Mouse (Mus musculus): ENCODE measurements around the gene Vegfc. TPM values are rescaled to one million over a fixed set of nuclear protein-coding genes. Genes with fewer than 3 reads are reported as not detected.

Vegfc gene
- polyA plus RNA-seq, 1 experiment from 2014 or later, result 3.4 TPM

GRCm38 (mm10) chr8:54089204-54089603, 11.8 kb downstream of the Vegfc start:
- Histone ChIP-seq H3K4me1 (replicated peaks) (no peaks in the 10 kb centered on the region), H3K27me3 (no peaks in the 10 kb centered on the region), H3K4me3 (no peak overlapping the region), H3K4me2 (no peak overlapping the region), H3K27ac (no peak overlapping the region), H3K9ac (no peak overlapping the region), H3K36me3 (no peaks in the 10 kb centered on the region), H3K9me3 (no peaks in the 10 kb centered on the region)
- 60% methylated on average over 4 of the region's 4 CpGs for WGBS
- ATAC-seq (ENCODE audit: low FRiP score), result no peak

GRCm38 (mm10) chr8:54089901-54090300, 12.5 kb downstream of the Vegfc start:
- ATAC-seq (ENCODE audit: low FRiP score), result no peak
- Histone ChIP-seq H3K4me3 (no peak overlapping the region), H3K27me3 (no peaks in the 10 kb centered on the region), H3K4me1 (replicated peaks) (no peaks in the 10 kb centered on the region), H3K9ac (no peak overlapping the region), H3K9me3 (no peaks in the 10 kb centered on the region), H3K27ac (no peak overlapping the region), H3K4me2 (no peak overlapping the region), H3K36me3 (no peaks in the 10 kb centered on the region)
- WGBS, result 93% methylated on average over 2 of the region's 2 CpGs

DNA sequence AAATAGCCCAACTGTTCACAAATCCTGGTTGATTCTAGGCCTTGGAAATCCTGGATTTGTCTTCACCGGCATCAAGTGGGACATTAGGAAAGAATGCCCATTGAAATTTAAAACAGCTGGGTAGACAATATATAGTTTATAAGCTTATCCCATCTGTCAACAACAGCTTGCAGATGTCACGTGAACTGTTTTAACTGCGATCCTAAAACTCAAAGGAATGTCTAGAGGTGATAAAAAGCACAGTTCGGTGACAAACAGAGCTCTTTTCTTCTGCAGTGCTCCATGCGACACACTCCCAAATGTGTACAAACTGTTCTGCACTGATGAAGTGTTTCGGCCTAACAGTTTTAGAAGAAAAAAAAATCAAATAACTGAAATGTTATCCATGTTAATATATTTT, 22.7 kb downstream of the Vegfc start:
- 45% methylated on average over 6 of the region's 6 CpGs for WGBS

DNA sequence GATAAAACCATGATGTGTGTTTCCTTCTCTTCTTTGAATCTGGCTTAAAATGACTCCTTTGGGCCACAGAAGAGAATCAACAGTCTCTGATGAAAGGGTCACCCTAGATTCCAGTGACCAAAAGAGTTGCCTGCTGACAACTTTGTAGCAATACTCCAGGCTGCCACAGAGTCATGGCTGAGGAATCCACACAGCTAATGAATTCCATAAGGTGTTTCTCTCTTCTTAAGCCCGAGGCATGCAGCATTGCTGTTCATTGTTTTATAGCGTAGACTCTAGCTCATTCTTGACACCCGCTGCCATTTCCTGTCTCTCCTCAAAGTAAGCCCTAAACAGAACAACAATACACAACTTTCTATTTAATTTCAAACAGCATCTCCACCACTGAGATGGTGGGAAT, 37.2 kb downstream of the Vegfc start:
- no peaks in the 10 kb centered on the region for H3K9me3 ChIP-seq
- H3K4me2 ChIP-seq, result no peak overlapping the region
- H3K27me3 ChIP-seq, result no peaks in the 10 kb centered on the region
- no peak overlapping the region for H3K9ac ChIP-seq
- H3K27ac ChIP-seq, result no peak overlapping the region
- H3K4me1 ChIP-seq (replicated peaks), result no peaks in the 10 kb centered on the region
- H3K4me3 ChIP-seq, result no peak overlapping the region
- no peak for ATAC-seq (ENCODE audit: low FRiP score)
- H3K36me3 ChIP-seq, result no peaks in the 10 kb centered on the region
- 71% methylated on average over 3 of the region's 3 CpGs for WGBS

More for the DNA sequence above, 22.7 kb downstream of the Vegfc start:
- H3K4me3 ChIP-seq, result no peak overlapping the region
- no peaks in the 10 kb centered on the region for H3K4me1 ChIP-seq (replicated peaks)
- no peaks in the 10 kb centered on the region for H3K27me3 ChIP-seq
- H3K9me3 ChIP-seq, result no peaks in the 10 kb centered on the region
- no peaks in the 10 kb centered on the region for H3K36me3 ChIP-seq
- ATAC-seq (ENCODE audit: low FRiP score), result no peak
- no peak overlapping the region for H3K4me2 ChIP-seq
- H3K9ac ChIP-seq, result no peak overlapping the region
- H3K27ac ChIP-seq, result no peak overlapping the region

- Histone ChIP-seq H3K27me3 (no peaks in the 10 kb centered on the region), H3K4me3 (no peak overlapping the region), H3K4me2 (no peak overlapping the region), H3K9ac (no peak overlapping the region), H3K4me1 (replicated peaks) (no peaks in the 10 kb centered on the region), H3K36me3 (no peaks in the 10 kb centered on the region), H3K9me3 (no peaks in the 10 kb centered on the region), H3K27ac (no peak overlapping the region)
- no peak for ATAC-seq (ENCODE audit: low FRiP score)
- WGBS, result 79% methylated on average over 7 of the region's 7 CpGs
Measured at GRCm38 (mm10) chr8:54120115-54120514, 42.7 kb downstream of the Vegfc start.

GRCm38 (mm10) chr8:54121942-54122341, 44.5 kb downstream of the Vegfc start:
- WGBS, result 83% methylated on average over 3 of the region's 3 CpGs
- no peaks in the 10 kb centered on the region for H3K27me3 ChIP-seq
- H3K36me3 ChIP-seq, result no peaks in the 10 kb centered on the region

DNA sequence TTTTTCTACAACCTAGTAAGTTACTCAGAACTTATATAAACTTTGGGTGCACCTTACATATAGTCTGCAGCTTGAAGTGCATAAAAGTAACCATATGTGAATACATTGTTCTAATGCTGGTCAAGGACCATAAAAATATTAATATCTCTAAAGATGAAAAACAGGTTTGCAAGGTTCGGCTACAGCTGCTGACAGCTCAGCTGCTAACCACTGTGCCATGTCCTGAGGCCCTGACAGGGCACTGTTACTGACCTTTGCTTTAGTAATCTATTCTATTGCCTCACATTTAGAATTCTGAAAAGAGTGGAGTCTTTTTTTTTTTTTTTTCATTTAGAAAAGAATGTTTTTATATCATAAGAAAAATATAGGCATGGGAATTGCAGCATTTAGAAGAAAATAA, 44.9 kb downstream of the Vegfc start:
- Histone ChIP-seq H3K27me3 (no peaks in the 10 kb centered on the region), H3K36me3 (no peaks in the 10 kb centered on the region), H3K4me1 (replicated peaks) (no peaks in the 10 kb centered on the region), H3K4me2 (no peak overlapping the region), H3K9me3 (no peaks in the 10 kb centered on the region), H3K4me3 (no peak overlapping the region), H3K9ac (no peak overlapping the region), H3K27ac (no peak overlapping the region)
- no peak for ATAC-seq (ENCODE audit: low FRiP score)
- WGBS, result 59% methylated on average over 1 of the region's 1 CpGs

More at GRCm38 (mm10) chr8:54121942-54122341, 44.5 kb downstream of the Vegfc start:
- no peak overlapping the region for H3K27ac ChIP-seq
- H3K4me3 ChIP-seq, result no peak overlapping the region
- H3K9me3 ChIP-seq, result no peaks in the 10 kb centered on the region
- H3K9ac ChIP-seq, result no peak overlapping the region
- no peak for ATAC-seq (ENCODE audit: low FRiP score)
- no peaks in the 10 kb centered on the region for H3K4me1 ChIP-seq (replicated peaks)
- H3K4me2 ChIP-seq, result no peak overlapping the region

DNA sequence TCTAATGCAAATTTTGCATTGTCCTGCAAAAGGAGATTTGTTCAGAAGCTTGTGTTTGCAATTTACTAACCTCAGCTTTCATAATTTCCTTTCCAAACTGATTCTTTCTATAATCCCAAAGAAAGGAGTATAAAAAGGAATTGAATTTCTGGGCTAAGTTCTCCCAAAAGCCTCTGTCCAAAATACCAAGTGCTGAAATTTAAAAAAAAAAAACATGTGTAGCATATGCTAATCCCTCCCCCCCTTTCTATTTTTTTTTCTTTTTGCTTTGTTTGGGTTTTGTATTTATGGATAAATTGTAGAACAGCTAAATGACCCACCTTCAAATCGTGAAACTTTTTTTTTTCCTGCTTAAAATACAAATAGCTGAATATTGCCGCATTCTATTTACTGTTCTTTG, 53.2 kb downstream of the Vegfc start:
- 97% methylated on average over 2 of the region's 2 CpGs for WGBS

GRCm38 (mm10) chr8:54153240-54153639, 75.8 kb downstream of the Vegfc start:
- no peaks in the 10 kb centered on the region for H3K36me3 ChIP-seq
- H3K4me2 ChIP-seq, result no peak overlapping the region
- ATAC-seq (ENCODE audit: low FRiP score), result no peak
- WGBS, result 66% methylated on average over 4 of the region's 4 CpGs
- no peaks in the 10 kb centered on the region for H3K27me3 ChIP-seq
- H3K4me1 ChIP-seq (replicated peaks), result no peaks in the 10 kb centered on the region
- H3K4me3 ChIP-seq, result no peak overlapping the region
- H3K9me3 ChIP-seq, result no peaks in the 10 kb centered on the region
- no peak overlapping the region for H3K9ac ChIP-seq
- H3K27ac ChIP-seq, result no peak overlapping the region

More for the DNA sequence above, 53.2 kb downstream of the Vegfc start:
- Histone ChIP-seq H3K36me3 (no peaks in the 10 kb centered on the region), H3K9me3 (no peaks in the 10 kb centered on the region), H3K9ac (no peak overlapping the region), H3K4me2 (no peak overlapping the region), H3K27me3 (no peaks in the 10 kb centered on the region), H3K4me1 (replicated peaks) (no peaks in the 10 kb centered on the region), H3K4me3 (no peak overlapping the region), H3K27ac (no peak overlapping the region)
- no peak for ATAC-seq (ENCODE audit: low FRiP score)

GRCm38 (mm10) chr8:54163505-54163904, 86.1 kb downstream of the Vegfc start:
- Histone ChIP-seq H3K36me3 (no peaks in the 10 kb centered on the region), H3K4me1 (replicated peaks) (peaks cover 3% of the 10 kb centered on the region; the same call in 1 of the 2 replicates), H3K27me3 (no peaks in the 10 kb centered on the region), H3K4me3 (no peak overlapping the region), H3K9me3 (no peaks in the 10 kb centered on the region), H3K4me2 (0 out of 2 replicates have a peak overlapping the region, but pooled peaks have one; percentile 22), H3K27ac (no peak overlapping the region), H3K9ac (no peak overlapping the region)
- ATAC-seq (ENCODE audit: low FRiP score), result 0 out of 2 replicates have a peak, but pooled peaks have one; percentile 65
- 11% methylated on average over 5 of the region's 5 CpGs for WGBS

- no peak overlapping the region for H3K4me2 ChIP-seq
- 86% methylated on average over 2 of the region's 2 CpGs for WGBS
- H3K27me3 ChIP-seq, result no peaks in the 10 kb centered on the region
- no peak overlapping the region for H3K9ac ChIP-seq
- no peaks in the 10 kb centered on the region for H3K36me3 ChIP-seq
- H3K9me3 ChIP-seq, result no peaks in the 10 kb centered on the region
- H3K27ac ChIP-seq, result no peak overlapping the region
- no peak overlapping the region for H3K4me3 ChIP-seq
- H3K4me1 ChIP-seq (replicated peaks), result no peaks in the 10 kb centered on the region
- no peak for ATAC-seq (ENCODE audit: low FRiP score)
Measured at GRCm38 (mm10) chr8:54185336-54185735, 107.9 kb downstream of the Vegfc start.

GRCm38 (mm10) chr8:54185927-54186326, 108.5 kb downstream of the Vegfc start:
- no peaks in the 10 kb centered on the region for H3K27me3 ChIP-seq
- no peak overlapping the region for H3K4me2 ChIP-seq
- no peak overlapping the region for H3K4me3 ChIP-seq
- H3K9ac ChIP-seq, result no peak overlapping the region
- H3K9me3 ChIP-seq, result no peaks in the 10 kb centered on the region
- no peaks in the 10 kb centered on the region for H3K36me3 ChIP-seq
- H3K27ac ChIP-seq, result no peak overlapping the region
- ATAC-seq (ENCODE audit: low FRiP score), result no peak
- 88% methylated on average over 6 of the region's 6 CpGs for WGBS
- H3K4me1 ChIP-seq (replicated peaks), result no peaks in the 10 kb centered on the region

GRCm38 (mm10) chr8:54216250-54216649, 138.8 kb downstream of the Vegfc start:
- H3K9ac ChIP-seq, result no peak overlapping the region
- no peaks in the 10 kb centered on the region for H3K9me3 ChIP-seq
- no peak overlapping the region for H3K4me2 ChIP-seq
- H3K4me1 ChIP-seq (replicated peaks), result no peaks in the 10 kb centered on the region
- WGBS, result 90% methylated on average over 2 of the region's 2 CpGs
- H3K27ac ChIP-seq, result no peak overlapping the region
- H3K36me3 ChIP-seq, result no peaks in the 10 kb centered on the region
- no peaks in the 10 kb centered on the region for H3K27me3 ChIP-seq
- ATAC-seq (ENCODE audit: low FRiP score), result no peak
- no peak overlapping the region for H3K4me3 ChIP-seq
